Mouse (Mus musculus): ENCODE data around the gene Sptlc3. TPM values are rescaled to one million over a fixed set of nuclear protein-coding genes. Genes with fewer than 3 reads are reported as not detected.

Gene Sptlc3
- 1.5 and 1.7 TPM in 2 replicates for polyA plus RNA-seq (2016; fragmentation: Nextera tagmentation; extraction: Ambion mirVana)

DNA sequence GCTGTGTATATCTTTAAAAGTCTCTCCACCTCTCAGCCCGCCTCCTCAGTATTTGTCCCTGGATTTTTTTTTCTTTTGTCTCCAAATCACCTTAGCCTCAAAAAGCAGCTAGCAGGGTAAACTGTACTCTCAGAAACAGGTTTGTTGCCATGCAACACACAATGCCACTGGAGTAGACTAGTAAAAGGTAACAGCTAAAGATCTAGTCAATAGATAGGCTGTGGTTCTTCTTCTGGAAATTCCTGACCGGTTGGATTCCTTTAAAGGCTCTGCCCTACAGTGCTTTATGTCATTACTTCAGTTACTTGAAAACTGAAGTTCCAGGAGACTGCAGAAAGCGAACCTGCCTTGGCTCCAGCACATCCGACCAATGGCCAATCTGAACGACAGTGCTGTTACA is at the start of gene Sptlc3:
Gene Sptlc3, plus strand, starts transcription at position 78 of the 400 bp plus-strand sequence.
- H3K4me2 ChIP-seq: peak within 1 kb of the TSS; percentile 18

DNA sequence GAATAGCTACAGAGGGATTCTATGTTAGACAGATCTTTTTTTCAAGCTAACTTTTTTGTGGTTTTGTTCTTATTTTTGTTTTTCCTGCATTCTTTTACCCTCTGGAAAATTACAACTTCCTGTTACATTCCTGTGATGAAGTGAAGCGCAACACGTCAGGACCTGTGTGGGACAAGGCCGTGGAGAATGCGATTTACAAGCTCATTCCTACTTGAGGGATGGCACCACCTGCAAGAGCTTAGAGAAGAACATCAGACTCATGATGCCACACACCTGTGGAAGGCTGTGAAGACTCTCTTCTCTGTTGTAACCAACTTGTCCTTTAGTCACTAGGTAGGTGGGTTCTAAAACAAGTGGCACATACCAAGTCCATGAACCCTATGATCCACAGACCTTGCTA is 26.0 kb upstream of the Sptlc3 start:
- no peaks in the 10 kb centered on the region for H3K36me3 ChIP-seq
- WGBS: 65% methylated on average over 4 of the region's 4 CpGs
- H3K27me3 ChIP-seq: no peaks in the 10 kb centered on the region
- H3K4me1 ChIP-seq (replicated peaks): no peaks in the 10 kb centered on the region
- no peaks in the 10 kb centered on the region for H3K9me3 ChIP-seq
- no peak overlapping the region for H3K4me3 ChIP-seq (replicated peaks)
- no peak overlapping the region for H3K27ac ChIP-seq
- no peak overlapping the region for H3K9ac ChIP-seq (replicated peaks)
- no peak; the same call in 1 of the 2 replicates for ATAC-seq (ENCODE audit: insufficient number of reproducible peaks, insufficient read depth, low FRiP score, low TSS enrichment, low read depth)
- H3K4me2 ChIP-seq: no peak overlapping the region

More for the DNA sequence above, at the start of gene Sptlc3:
- no peaks in the 10 kb centered on the region for H3K27me3 ChIP-seq
- no peak for ATAC-seq (ENCODE audit: insufficient number of reproducible peaks, insufficient read depth, low FRiP score, low TSS enrichment, low read depth)
- H3K4me1 ChIP-seq (replicated peaks): no peaks in the 10 kb centered on the region
- WGBS: 57% methylated on average over 5 of the region's 5 CpGs
- H3K9me3 ChIP-seq: no peaks in the 10 kb centered on the region
- H3K9ac ChIP-seq (replicated peaks): no peak within 1 kb of the TSS
- H3K27ac ChIP-seq: no peak within 1 kb of the TSS
- H3K4me3 ChIP-seq (replicated peaks): no peak within 1 kb of the TSS
- no peaks in the 10 kb centered on the region for H3K36me3 ChIP-seq

DNA sequence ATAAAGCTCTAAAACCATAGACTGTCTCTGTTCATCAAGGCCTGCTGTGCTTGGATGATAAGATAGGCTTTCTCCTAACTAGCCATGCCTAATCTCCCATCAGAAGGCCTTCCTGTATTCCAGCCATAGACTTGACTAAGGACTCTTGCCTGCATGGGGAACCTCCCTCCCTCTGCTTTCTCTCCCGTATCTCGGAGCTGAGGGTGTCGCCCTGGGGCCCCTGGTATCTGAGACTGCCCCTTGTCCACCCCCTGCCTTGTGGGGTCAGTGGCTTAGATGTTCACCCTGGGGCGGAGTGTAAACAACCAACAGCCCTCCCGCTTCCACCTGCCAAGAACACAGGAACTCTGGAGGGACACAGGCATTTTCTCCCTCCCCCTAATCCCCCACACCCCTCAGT is 5.0 kb upstream of the Sptlc3 start:
- H3K36me3 ChIP-seq: no peaks in the 10 kb centered on the region
- H3K4me2 ChIP-seq: no peak overlapping the region
- H3K9me3 ChIP-seq: no peaks in the 10 kb centered on the region
- WGBS: 77% methylated on average over 5 of the region's 5 CpGs
- H3K4me3 ChIP-seq (replicated peaks): no peak overlapping the region
- no peak overlapping the region for H3K27ac ChIP-seq
- ATAC-seq (ENCODE audit: insufficient number of reproducible peaks, insufficient read depth, low FRiP score, low TSS enrichment, low read depth): no peak
- no peak overlapping the region for H3K9ac ChIP-seq (replicated peaks)
- H3K4me1 ChIP-seq (replicated peaks): no peaks in the 10 kb centered on the region
- H3K27me3 ChIP-seq: no peaks in the 10 kb centered on the region

DNA sequence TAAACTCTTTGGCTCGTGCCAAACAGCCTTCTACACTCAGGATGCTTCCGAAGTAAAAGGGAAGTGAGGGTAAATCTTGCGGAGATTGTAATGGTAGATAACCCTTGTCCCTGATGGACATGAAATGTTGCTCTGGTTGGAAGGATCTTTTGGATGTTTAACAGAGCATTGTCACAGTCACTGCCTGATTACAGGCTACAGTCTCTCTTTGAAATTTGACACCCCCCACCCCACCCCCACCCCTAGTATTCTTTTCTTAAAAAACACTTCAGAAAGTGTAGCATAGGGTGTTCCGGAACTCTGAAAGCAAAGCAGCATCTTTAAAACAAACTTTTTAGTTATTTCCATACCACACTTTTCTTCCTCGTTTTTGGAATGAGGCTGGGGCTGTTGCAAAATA is 916 bp downstream of the Sptlc3 start:
- Histone ChIP-seq H3K27ac (no peak overlapping the region), H3K9me3 (no peaks in the 10 kb centered on the region), H3K4me2 (peak overlapping the region; percentile 18), H3K9ac (replicated peaks) (no peak overlapping the region), H3K36me3 (no peaks in the 10 kb centered on the region), H3K4me1 (replicated peaks) (no peaks in the 10 kb centered on the region), H3K27me3 (no peaks in the 10 kb centered on the region), H3K4me3 (replicated peaks) (no peak overlapping the region)
- no peak for ATAC-seq (ENCODE audit: insufficient number of reproducible peaks, insufficient read depth, low FRiP score, low TSS enrichment, low read depth)
- 23% methylated on average over 5 of the region's 5 CpGs for WGBS

DNA sequence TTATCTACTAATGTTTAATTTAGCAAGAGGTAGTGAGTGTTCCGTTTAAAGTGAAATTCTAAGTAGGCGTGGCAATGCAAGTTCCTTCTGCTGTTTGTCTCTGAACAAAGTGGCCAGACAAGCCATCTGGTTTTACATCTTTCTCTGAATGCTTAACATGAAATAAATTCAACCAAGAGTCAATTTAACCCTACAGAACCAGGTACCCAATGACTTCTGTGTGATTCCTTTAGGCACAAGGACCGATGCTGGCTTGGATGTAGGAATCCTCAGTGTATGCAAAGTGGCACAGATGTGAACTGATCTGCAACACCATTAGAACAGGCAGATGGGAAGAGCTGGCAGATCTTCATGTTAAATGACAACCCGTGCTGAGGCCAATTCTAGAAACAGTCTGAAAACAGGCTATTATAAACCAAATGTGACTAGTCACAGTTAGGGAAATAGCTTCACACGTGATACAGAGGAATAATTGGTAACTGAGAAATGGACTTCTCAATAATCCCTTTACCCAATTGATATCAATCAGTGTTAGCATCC is 68.3 kb downstream of the Sptlc3 start:
- no peak overlapping the region for H3K4me2 ChIP-seq
- H3K36me3 ChIP-seq: no peaks in the 10 kb centered on the region
- H3K9me3 ChIP-seq: no peaks in the 10 kb centered on the region
- 80% methylated on average over 5 of the region's 5 CpGs for WGBS
- ATAC-seq (ENCODE audit: insufficient number of reproducible peaks, insufficient read depth, low FRiP score, low TSS enrichment, low read depth): no peak
- no peaks in the 10 kb centered on the region for H3K4me1 ChIP-seq (replicated peaks)
- no peak overlapping the region for H3K27ac ChIP-seq
- H3K9ac ChIP-seq (replicated peaks): no peak overlapping the region
- no peak overlapping the region for H3K4me3 ChIP-seq (replicated peaks)
- no peaks in the 10 kb centered on the region for H3K27me3 ChIP-seq

DNA sequence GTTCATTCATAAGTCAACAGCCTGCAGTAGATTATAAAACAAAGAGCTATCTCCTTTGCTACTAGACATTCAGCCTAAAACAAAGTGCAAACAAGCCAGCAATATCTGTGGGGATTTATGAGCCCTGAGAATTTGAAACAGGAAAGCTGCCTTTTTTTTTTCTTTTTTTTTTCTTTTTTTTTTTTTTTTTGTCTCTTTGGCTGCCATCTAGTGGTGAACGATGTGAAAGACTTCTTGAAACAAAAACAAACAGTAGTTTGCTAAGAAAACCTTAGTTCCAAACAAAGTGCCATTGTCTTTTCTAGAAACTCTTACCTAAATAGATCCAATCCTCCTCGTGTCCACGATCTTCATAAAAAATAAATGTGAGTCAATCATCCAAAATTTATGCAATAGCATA is 85.6 kb downstream of the Sptlc3 start:
- Histone ChIP-seq H3K4me3 (replicated peaks) (no peak overlapping the region), H3K4me2 (no peak overlapping the region), H3K36me3 (no peaks in the 10 kb centered on the region), H3K4me1 (replicated peaks) (peaks cover 9% of the 10 kb centered on the region), H3K9ac (replicated peaks) (no peak overlapping the region), H3K9me3 (no peaks in the 10 kb centered on the region), H3K27me3 (no peaks in the 10 kb centered on the region), H3K27ac (no peak overlapping the region)
- 12% methylated on average over 3 of the region's 3 CpGs for WGBS
- ATAC-seq (ENCODE audit: insufficient number of reproducible peaks, insufficient read depth, low FRiP score, low TSS enrichment, low read depth): no peak

DNA sequence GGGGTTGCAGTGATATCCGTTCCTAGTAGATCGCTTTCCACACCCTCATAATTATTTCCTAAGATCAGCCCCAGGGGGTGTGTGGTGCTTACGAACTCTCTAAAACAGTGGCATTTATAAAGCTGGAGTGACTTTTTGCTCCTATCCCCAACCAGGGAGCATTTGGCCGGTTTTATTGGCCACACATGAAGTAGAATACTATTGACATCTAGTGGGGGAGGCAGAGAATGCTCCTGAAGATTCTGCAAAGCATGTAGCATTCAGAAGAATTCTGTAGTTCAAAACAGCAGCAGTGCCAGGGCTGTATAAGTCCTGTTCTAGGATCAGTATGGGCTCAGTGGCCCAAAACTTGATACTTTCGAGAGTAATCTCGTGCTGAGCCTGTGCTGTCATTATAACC is 89.1 kb downstream of the Sptlc3 start:
- no peaks in the 10 kb centered on the region for H3K27me3 ChIP-seq
- 32% methylated on average over 6 of the region's 6 CpGs for WGBS
- no peak overlapping the region for H3K4me2 ChIP-seq
- no peaks in the 10 kb centered on the region for H3K36me3 ChIP-seq
- peaks cover 14% of the 10 kb centered on the region for H3K4me1 ChIP-seq (replicated peaks)
- no peak overlapping the region for H3K9ac ChIP-seq (replicated peaks)
- H3K27ac ChIP-seq: no peak overlapping the region
- ATAC-seq (ENCODE audit: insufficient number of reproducible peaks, insufficient read depth, low FRiP score, low TSS enrichment, low read depth): no peak
- no peak overlapping the region for H3K4me3 ChIP-seq (replicated peaks)
- no peaks in the 10 kb centered on the region for H3K9me3 ChIP-seq

DNA sequence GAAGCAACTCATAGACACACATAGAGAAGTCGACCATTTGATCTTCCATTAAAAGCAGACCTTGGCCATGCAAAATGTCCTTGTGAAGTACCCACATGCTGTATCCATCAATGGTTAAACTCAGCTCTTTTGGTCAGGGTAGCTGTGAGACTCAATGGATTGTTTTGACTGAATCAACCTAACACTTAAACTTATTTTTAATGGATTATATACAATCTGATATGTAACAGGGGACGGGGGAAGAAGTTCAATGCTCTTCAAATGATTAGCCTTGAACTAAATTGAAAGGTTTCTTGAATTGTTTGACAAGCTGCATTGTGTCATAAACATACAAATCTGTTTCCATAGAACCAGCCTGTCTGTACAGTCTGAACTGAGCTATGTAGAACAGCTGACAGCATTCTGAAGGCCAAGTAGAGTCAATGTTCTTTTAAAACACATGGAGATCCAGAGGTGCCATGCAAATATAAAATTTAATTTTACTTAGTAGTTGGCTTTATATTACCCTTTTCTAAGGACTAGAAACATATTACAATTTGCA is 94.0 kb downstream of the Sptlc3 start:
- WGBS: 74% methylated on average over 2 of the region's 2 CpGs
- H3K36me3 ChIP-seq: no peaks in the 10 kb centered on the region
- 0 out of 2 replicates have a peak overlapping the region, but pooled peaks have one; percentile 53 for H3K27ac ChIP-seq
- no peak for ATAC-seq (ENCODE audit: insufficient number of reproducible peaks, insufficient read depth, low FRiP score, low TSS enrichment, low read depth)
- no peak overlapping the region for H3K9ac ChIP-seq (replicated peaks)
- H3K4me3 ChIP-seq (replicated peaks): no peak overlapping the region
- H3K4me2 ChIP-seq: no peak overlapping the region
- H3K27me3 ChIP-seq: no peaks in the 10 kb centered on the region
- H3K4me1 ChIP-seq (replicated peaks): peaks cover 16% of the 10 kb centered on the region
- H3K9me3 ChIP-seq: no peaks in the 10 kb centered on the region

DNA sequence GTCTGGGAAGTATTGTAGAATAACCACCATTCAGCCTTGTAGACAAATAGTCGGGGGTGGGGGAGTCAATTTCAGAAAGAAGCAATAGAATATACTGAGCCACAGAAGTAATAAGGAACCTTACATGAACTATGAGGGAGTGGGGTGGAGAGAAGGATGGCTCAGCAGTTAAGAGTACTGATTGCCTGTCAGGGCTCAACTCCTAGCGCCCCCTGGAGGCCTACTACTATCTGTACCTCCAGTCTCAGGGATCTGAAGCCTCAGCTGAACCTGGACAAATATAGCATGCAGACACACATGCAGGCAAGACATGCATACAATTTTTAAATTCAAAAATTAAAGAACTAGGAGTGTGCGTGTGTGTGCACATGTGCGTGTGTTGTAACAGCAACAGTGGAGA is 96.2 kb downstream of the Sptlc3 start:
- Histone ChIP-seq H3K4me3 (replicated peaks) (no peak overlapping the region), H3K9me3 (no peaks in the 10 kb centered on the region), H3K27me3 (no peaks in the 10 kb centered on the region), H3K9ac (replicated peaks) (no peak overlapping the region), H3K36me3 (no peaks in the 10 kb centered on the region), H3K4me1 (replicated peaks) (peaks cover 10% of the 10 kb centered on the region), H3K27ac (no peak overlapping the region), H3K4me2 (no peak overlapping the region)
- WGBS: 43% methylated on average over 4 of the region's 4 CpGs
- ATAC-seq (ENCODE audit: insufficient number of reproducible peaks, insufficient read depth, low FRiP score, low TSS enrichment, low read depth): 0 out of 2 replicates have a peak, but pooled peaks have one; percentile 26

DNA sequence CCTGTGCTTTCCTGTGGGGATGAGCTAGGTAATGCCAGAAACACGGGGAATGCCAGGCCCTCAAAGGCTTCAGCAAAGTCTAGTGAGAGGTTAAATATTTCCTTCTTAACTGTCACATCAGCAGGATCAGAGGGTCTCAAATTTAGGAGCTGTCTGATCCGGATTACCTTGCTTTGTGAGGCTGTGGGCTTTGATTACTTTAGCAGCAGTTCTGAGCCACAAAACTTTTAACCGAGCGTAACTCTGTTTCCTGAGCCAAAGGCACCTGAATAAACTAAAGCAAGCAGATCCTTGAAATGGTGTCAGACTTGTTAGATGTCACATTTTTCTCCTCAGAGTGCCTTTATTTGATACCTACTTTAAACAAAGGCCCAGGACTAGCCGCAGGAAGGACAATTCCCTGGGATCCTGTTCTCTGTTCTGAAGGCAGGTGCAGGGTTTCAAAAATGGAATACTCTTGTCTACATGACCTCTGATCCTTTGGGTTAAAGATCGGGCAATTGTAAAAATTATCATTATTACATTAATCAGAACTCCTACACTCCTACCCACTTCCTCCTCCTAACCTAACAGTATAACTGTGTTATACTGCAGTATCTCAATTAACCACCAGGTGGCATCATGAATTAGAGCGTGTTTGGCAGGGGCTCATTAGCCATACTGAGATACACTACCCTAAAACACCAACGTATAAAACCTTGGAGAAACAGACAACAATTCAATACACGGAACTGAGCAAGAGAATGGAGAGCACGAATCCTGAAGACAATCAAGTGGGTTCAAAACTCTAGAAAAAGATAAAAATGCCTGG is 97.4 kb downstream of the Sptlc3 start:
- no peak overlapping the region for H3K9ac ChIP-seq (replicated peaks)
- H3K4me3 ChIP-seq (replicated peaks): no peak overlapping the region
- ATAC-seq (ENCODE audit: insufficient number of reproducible peaks, insufficient read depth, low FRiP score, low TSS enrichment, low read depth): peak; percentile 82; the same call in 1 of the 2 replicates
- no peak overlapping the region for H3K27ac ChIP-seq
- peaks cover 10% of the 10 kb centered on the region for H3K4me1 ChIP-seq (replicated peaks)
- 31% methylated on average over 10 of the region's 10 CpGs for WGBS
- H3K27me3 ChIP-seq: no peaks in the 10 kb centered on the region
- no peaks in the 10 kb centered on the region for H3K36me3 ChIP-seq
- no peaks in the 10 kb centered on the region for H3K9me3 ChIP-seq
- no peak overlapping the region for H3K4me2 ChIP-seq

DNA sequence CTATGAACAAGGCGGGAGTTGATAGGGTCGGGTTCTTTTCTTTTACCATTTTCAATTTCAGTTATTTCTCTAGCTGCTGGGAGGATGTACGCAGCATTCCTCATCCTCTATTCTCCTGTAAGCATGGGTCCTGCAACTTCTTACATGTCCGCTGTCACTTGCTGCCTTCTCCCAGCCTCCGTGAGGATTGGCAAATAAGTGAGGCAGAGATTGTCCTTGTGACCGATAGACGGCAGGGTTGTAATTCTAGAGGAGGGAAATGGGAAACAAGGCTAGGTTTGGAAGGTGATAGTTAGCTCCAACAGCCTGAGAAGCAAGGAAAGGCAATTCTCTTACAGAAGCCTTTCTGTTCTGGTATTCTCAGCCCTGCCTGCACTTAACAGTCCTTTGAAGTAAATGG is 98.4 kb downstream of the Sptlc3 start:
- Histone ChIP-seq H3K36me3 (no peaks in the 10 kb centered on the region), H3K27ac (no peak overlapping the region), H3K4me1 (replicated peaks) (peaks cover 6% of the 10 kb centered on the region), H3K27me3 (no peaks in the 10 kb centered on the region), H3K9me3 (no peaks in the 10 kb centered on the region), H3K4me3 (replicated peaks) (no peak overlapping the region), H3K9ac (replicated peaks) (no peak overlapping the region), H3K4me2 (no peak overlapping the region)
- no peak for ATAC-seq (ENCODE audit: insufficient number of reproducible peaks, insufficient read depth, low FRiP score, low TSS enrichment, low read depth)
- WGBS: 66% methylated on average over 7 of the region's 7 CpGs

Measured in limb, embryonic 12.5 days (tissue).